Mouse (Mus musculus): ENCODE results near the gene Hist1h4n. TPM values are rescaled to one million over a fixed set of nuclear protein-coding genes. Genes with fewer than 3 reads are reported as not detected.
"Not testable (repeated sequence)": the region's sequence is repeated elsewhere in the genome, so short reads cannot be mapped to it uniquely, and the experiment has no call there.

Hist1h4n gene
- polyA plus RNA-seq, 1 experiment from 2014 or later: 21.6 TPM

- not testable (repeated sequence) for H3K27ac ChIP-seq; H3K4me3 ChIP-seq (replicated peaks); H3K9ac ChIP-seq; H3K36me3 ChIP-seq; H3K4me2 ChIP-seq; H3K27me3 ChIP-seq; H3K9me3 ChIP-seq (replicated peaks); DNase-seq
- H3K4me1 ChIP-seq (replicated peaks): peaks cover 19% of the 10 kb centered on the region
- peak; percentile 84 for ATAC-seq (ENCODE audit: low read depth)
- no CpG with 5 or more reads among the region's 24 CpGs for whole genome bisulfite sequencing (ENCODE audit: insufficient replicate concordance)
Measured at GRCm38 (mm10) chr13:21833461-21833860, 1.5 kb upstream of the Hist1h4n start, which contains the start of the genes Hist1h2ap and Hist1h2br. TSS of gene Hist1h2ap (minus strand) at chr13:21833507. TSS of gene Hist1h2br (plus strand) at chr13:21833743.

DNA sequence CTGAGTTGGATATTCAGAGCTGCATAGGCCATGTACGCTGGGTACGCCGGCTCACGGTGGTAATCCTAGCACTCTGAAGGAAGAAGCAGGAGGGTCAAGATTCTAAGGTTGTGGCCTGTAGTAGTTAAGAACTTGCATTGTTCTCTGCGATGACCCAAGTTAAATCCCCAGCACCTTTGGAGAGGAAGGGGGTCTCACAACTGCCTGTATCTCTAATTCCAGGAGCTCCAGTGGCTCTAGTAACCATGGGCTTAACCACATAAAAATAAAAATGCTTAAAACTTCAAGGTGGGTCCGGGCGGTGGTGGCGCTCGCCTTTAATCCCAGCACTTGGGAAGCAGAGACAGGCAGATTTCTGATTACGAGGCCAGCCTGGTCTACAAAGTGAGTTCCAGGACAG is 1.7 kb downstream of the Hist1h4n start:
- Histone ChIP-seq H3K4me3 (replicated peaks) (peak overlapping the region; percentile 47), H3K4me2 (peak overlapping the region; percentile 58), H3K4me1 (replicated peaks) (peaks cover 31% of the 10 kb centered on the region), H3K9me3 (replicated peaks) (no peaks in the 10 kb centered on the region), H3K27me3 (no peaks in the 10 kb centered on the region), H3K9ac (peak overlapping the region; percentile 69), H3K27ac (peak overlapping the region; percentile 87), H3K36me3 (peaks cover 4% of the 10 kb centered on the region; the same call in 1 of the 2 replicates)
- DNase-seq (no peak), ATAC-seq (ENCODE audit: low read depth) (no peak)
- WGBS (ENCODE audit: insufficient replicate concordance): 74% methylated on average over 10 of the region's 10 CpGs

GRCm38 (mm10) chr13:21828511-21828910 is 3.5 kb downstream of the Hist1h4n start:
- H3K9me3 ChIP-seq (replicated peaks): no peaks in the 10 kb centered on the region
- 79% methylated on average over 3 of the region's 3 CpGs for WGBS (ENCODE audit: insufficient replicate concordance)
- H3K36me3 ChIP-seq: peaks cover 4% of the 10 kb centered on the region; the same call in 1 of the 2 replicates
- peaks cover 31% of the 10 kb centered on the region for H3K4me1 ChIP-seq (replicated peaks)
- H3K27me3 ChIP-seq: no peaks in the 10 kb centered on the region
- no peak for DNase-seq
- H3K4me2 ChIP-seq: no peak overlapping the region
- H3K4me3 ChIP-seq (replicated peaks): no peak overlapping the region
- H3K27ac ChIP-seq: 0 out of 2 replicates have a peak overlapping the region, but pooled peaks have one; percentile 87
- ATAC-seq (ENCODE audit: low read depth): no peak
- no peak overlapping the region for H3K9ac ChIP-seq

DNA sequence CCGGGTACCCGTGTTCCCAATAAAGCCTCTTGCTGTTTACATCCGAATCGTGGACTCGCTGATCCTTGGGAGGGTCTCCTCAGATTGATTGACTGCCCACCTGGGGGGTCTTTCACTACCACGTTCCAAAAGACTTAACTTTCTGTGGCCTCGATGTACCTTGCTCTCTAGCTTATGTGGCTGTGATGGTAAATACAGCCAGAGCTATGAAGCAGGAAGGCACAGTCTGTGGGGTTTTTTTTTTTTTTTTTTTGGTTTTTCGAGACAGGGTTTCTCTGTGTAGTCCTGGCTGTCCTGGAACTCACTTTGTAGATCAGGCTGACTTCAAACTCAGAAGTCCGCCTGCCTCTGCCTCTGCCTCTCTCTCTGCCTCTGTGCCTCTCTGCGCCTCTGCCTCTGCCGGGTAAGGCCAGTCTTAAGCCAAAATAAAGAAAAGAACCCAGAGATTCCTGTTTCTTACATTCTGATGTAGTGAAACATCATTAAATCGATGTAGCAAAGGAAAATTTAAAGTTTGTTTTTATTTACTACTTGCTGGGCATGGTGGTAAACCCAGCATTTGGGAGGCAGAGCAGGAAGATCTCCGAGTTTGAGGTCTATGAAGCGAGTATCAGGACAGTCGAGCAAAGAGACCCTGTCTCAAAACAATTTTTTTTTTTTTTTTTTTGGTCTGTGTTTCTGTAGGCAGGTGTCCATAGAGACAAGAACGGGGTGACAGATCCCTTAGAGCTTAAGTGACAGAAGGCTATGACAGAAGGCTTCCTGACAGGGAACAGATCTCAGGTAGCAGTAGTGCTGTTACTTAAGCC is 11.7 kb downstream of the Hist1h4n start:
- H3K9ac ChIP-seq; H3K4me2 ChIP-seq; H3K4me3 ChIP-seq (replicated peaks); H3K27me3 ChIP-seq; H3K9me3 ChIP-seq (replicated peaks); DNase-seq; H3K27ac ChIP-seq; H3K4me1 ChIP-seq (replicated peaks); H3K36me3 ChIP-seq: not testable (repeated sequence)
- WGBS (ENCODE audit: insufficient replicate concordance): 69% methylated on average over 7 of the region's 16 CpGs
- peak; percentile 61; the same call in 1 of the 2 replicates for ATAC-seq (ENCODE audit: low read depth)

GRCm38 (mm10) chr13:21812092-21812491 is 19.9 kb downstream of the Hist1h4n start:
- Histone ChIP-seq H3K4me2 (peak overlapping the region; percentile 48), H3K27ac (peak overlapping the region; percentile 86), H3K9ac (peak overlapping the region; percentile 57), H3K4me3 (replicated peaks) (peak overlapping the region; percentile 37)
- DNase-seq (peak; percentile 53), ATAC-seq (ENCODE audit: low read depth) (peak; percentile 62)
- under 1% methylated on average over 14 of the region's 14 CpGs for WGBS (ENCODE audit: insufficient replicate concordance)
- not testable (repeated sequence) for H3K36me3 ChIP-seq; H3K9me3 ChIP-seq (replicated peaks); H3K4me1 ChIP-seq (replicated peaks); H3K27me3 ChIP-seq

GRCm38 (mm10) chr13:21811539-21811938 is 20.5 kb downstream of the Hist1h4n start, which contains the start of gene Hist1h4m:
TSS of gene Hist1h4m (plus strand) at chr13:21811746.
- WGBS (ENCODE audit: insufficient replicate concordance): no CpG with 5 or more reads among the region's 24 CpGs

GRCm38 (mm10) chr13:21811074-21811473 is 20.9 kb downstream of the Hist1h4n start:
- H3K4me3 ChIP-seq (replicated peaks); DNase-seq; H3K27me3 ChIP-seq; H3K4me2 ChIP-seq; H3K4me1 ChIP-seq (replicated peaks); H3K36me3 ChIP-seq; H3K9ac ChIP-seq; H3K27ac ChIP-seq; H3K9me3 ChIP-seq (replicated peaks): not testable (repeated sequence)
- peak; percentile 5; the same call in 1 of the 2 replicates for ATAC-seq (ENCODE audit: low read depth)
- no CpG with 5 or more reads among the region's 8 CpGs for WGBS (ENCODE audit: insufficient replicate concordance)

More at GRCm38 (mm10) chr13:21811539-21811938, 20.5 kb downstream of the Hist1h4n start, which contains the start of gene Hist1h4m:
- H3K36me3 ChIP-seq; H3K4me1 ChIP-seq (replicated peaks); H3K9me3 ChIP-seq (replicated peaks); DNase-seq; H3K27me3 ChIP-seq: not testable (repeated sequence)
- H3K4me2 ChIP-seq: peak within 1 kb of the TSS; percentile 48
- peak within 1 kb of the TSS; percentile 57 for H3K9ac ChIP-seq
- peak; percentile 19 for ATAC-seq (ENCODE audit: low read depth)
- H3K27ac ChIP-seq: peak within 1 kb of the TSS; percentile 86
- peak within 1 kb of the TSS; percentile 37 for H3K4me3 ChIP-seq (replicated peaks)

GRCm38 (mm10) chr13:21810073-21810472 is 21.9 kb downstream of the Hist1h4n start, which contains the start of the genes Hist1h2bq and Hist1h2ao:
TSS of gene Hist1h2bq (minus strand) at chr13:21810197.
TSS of gene Hist1h2ao (plus strand) at chr13:21810465.
- not testable (repeated sequence) for H3K36me3 ChIP-seq; H3K4me2 ChIP-seq; H3K27me3 ChIP-seq; H3K4me3 ChIP-seq (replicated peaks); H3K9me3 ChIP-seq (replicated peaks); DNase-seq; H3K4me1 ChIP-seq (replicated peaks); H3K9ac ChIP-seq; H3K27ac ChIP-seq
- peak; percentile 87 for ATAC-seq (ENCODE audit: low read depth)
- no CpG with 5 or more reads among the region's 23 CpGs for WGBS (ENCODE audit: insufficient replicate concordance)

DNA sequence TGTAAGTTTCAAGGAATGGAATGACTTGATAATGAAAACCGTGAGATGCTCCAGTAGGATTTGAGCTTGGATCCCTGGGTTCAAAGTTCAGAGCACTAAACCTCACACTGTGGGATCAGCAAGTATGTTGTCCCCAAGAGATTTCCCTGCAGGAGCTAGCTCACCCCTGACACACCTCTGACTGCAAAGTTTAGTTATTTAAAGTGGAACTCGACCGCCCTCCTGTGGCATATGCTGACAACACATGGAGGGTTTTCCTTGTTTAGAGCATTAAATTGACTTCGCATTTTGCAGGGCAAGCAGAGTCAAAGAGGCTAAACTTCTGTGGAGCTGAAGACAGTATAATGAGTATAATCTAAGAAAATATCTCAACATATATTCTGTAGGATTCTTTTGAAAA is 28.9 kb downstream of the Hist1h4n start:
- H3K36me3 ChIP-seq; H3K4me2 ChIP-seq; DNase-seq; H3K27me3 ChIP-seq; H3K9me3 ChIP-seq (replicated peaks); H3K27ac ChIP-seq; H3K9ac ChIP-seq; H3K4me1 ChIP-seq (replicated peaks); H3K4me3 ChIP-seq (replicated peaks): not testable (repeated sequence)
- no CpG with 5 or more reads among the region's 4 CpGs for WGBS (ENCODE audit: insufficient replicate concordance)
- ATAC-seq (ENCODE audit: low read depth): peak; percentile 68

DNA sequence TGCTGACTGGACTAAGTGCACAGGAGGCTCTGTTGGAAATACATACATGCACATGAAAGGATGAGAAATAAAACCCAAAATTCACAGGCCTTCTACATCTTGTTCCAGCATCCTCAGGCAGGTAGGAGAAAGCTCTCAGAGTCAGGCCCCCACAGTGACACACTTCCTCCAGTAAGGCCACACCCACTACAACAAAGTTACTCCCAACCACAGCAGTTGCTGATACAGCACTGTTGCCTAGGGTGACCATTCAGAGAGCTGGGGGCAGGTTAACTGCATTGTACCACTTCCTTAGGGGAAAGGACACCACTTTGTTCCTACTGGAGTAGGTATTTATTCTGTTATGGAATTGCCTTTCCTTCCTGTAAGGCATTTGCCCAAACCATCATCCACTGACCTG is 34.8 kb downstream of the Hist1h4n start:
- H3K27me3 ChIP-seq; H3K36me3 ChIP-seq; H3K27ac ChIP-seq; H3K9ac ChIP-seq; DNase-seq; H3K4me1 ChIP-seq (replicated peaks); H3K9me3 ChIP-seq (replicated peaks); H3K4me3 ChIP-seq (replicated peaks); H3K4me2 ChIP-seq: not testable (repeated sequence)
- peak; percentile 74 for ATAC-seq (ENCODE audit: low read depth)

GRCm38 (mm10) chr13:21795584-21795983 is 36.4 kb downstream of the Hist1h4n start:
- peaks cover 5% of the 10 kb centered on the region for H3K4me1 ChIP-seq (replicated peaks)
- no peaks in the 10 kb centered on the region for H3K27me3 ChIP-seq
- no peak overlapping the region for H3K4me2 ChIP-seq
- DNase-seq (no peak), ATAC-seq (ENCODE audit: low read depth) (no peak)
- H3K9ac ChIP-seq: no peak overlapping the region
- H3K9me3 ChIP-seq (replicated peaks): no peaks in the 10 kb centered on the region
- WGBS (ENCODE audit: insufficient replicate concordance): 78% methylated on average over 7 of the region's 7 CpGs
- H3K4me3 ChIP-seq (replicated peaks): no peak overlapping the region
- H3K27ac ChIP-seq: no peak overlapping the region
- no peaks in the 10 kb centered on the region for H3K36me3 ChIP-seq
